ENCODE assay signal across 8 mouse cellular contexts in the genomic region with DNA sequence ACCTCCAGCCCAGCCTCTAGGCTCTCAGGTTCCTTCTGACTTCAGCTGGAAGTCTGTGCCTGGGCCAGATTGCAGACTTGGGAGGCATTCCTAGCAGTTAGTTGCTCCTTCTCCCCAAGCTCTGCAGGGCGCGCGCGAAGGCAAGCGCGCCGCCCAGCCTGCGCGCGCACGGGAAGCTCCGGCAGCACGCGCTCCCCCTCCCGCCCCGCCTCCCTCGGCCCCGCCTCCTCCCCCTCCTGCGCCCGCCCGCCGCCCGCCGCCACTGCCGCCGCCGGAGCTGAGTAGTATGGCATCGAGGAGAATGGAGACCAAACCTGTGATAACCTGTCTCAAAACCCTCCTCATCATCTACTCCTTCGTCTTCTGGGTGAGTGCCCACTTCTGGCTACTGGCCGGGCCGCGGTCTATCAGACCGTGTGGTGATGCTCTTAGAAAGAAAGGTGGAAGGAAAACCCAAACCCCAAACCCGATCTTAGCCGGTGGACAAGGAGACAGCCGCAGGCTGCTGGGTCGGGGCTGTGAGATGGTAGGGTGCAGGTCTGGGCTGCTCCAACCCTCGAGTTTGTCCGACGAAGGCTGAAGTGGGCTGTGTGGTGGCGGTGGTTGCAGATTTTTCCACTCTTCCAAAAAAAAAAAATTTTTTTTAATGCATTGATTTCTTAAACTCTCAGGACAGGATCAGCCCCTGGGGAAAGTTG. TPM values are rescaled to one million over a fixed set of nuclear protein-coding genes. Genes with fewer than 3 reads are reported as not detected.
DNase-seq lines count a peak whose midpoint lies in the region; ATAC-seq lines count a peak whose summit lies in the region.

A gene (plus strand): TSS at position 287 of the 698 bp plus-strand sequence.

- H3K4me2 ChIP-seq in hindbrain, embryonic 16.5 days (ENCODE audit: low read length) = peak within 1 kb of the TSS; percentile 56

- no peaks in the 10 kb centered on the region for H3K9me3 ChIP-seq in hindbrain, embryonic 16.5 days (ENCODE audit: control insufficient read depth, low read length)

- peak within 1 kb of the TSS; percentile 55 for H3K4me3 ChIP-seq in hindbrain, embryonic 16.5 days (ENCODE audit: low read length)

- DNase-seq in adrenal gland, postnatal 10 days = peak; percentile 72
- DNase-seq in embryo, embryonic 10 days (ENCODE audit: low spot score) = peak; percentile 58
- peak; percentile 57 for DNase-seq in gastrocnemius, postnatal 14 days
- peak; percentile 21 to 30 for DNase-seq in left cerebral cortex, adult 8-10 months (ENCODE audit: low spot score in 2 of 2)
- DNase-seq in lung, postnatal 4 days = peak; percentile 69 to 72
- DNase-seq in right cerebral cortex, adult 18-20 months = peak; percentile 48
- no peak for DNase-seq in T-cell, adult 2 months (ENCODE audit: low spot score)

- peak within 1 kb of the TSS; percentile 77 for H3K27ac ChIP-seq in hindbrain, embryonic 16.5 days (ENCODE audit: low read depth, low read length)

- 19% methylated on average over 35 of the region's 41 CpGs for WGBS in hindbrain, embryonic 16.5 days

- intact Hi-C loops in gastrocnemius, postnatal 14 days (cut with DNase I; ENCODE audit: low total_unique reads) = no loop called here

- H3K36me3 ChIP-seq in hindbrain, embryonic 16.5 days (ENCODE audit: control insufficient read depth, insufficient read depth, low read length) = no peaks in the 10 kb centered on the region

- H3K27me3 ChIP-seq in hindbrain, embryonic 16.5 days (replicated peaks; ENCODE audit: control insufficient read depth, insufficient read depth, low read length) = no peaks in the 10 kb centered on the region

- ATAC-seq in hindbrain, embryonic 16.5 days = peak; percentile 85

- H3K9ac ChIP-seq in hindbrain, embryonic 16.5 days (ENCODE audit: low read depth, low read length) = peak within 1 kb of the TSS; percentile 71

- no peaks in the 10 kb centered on the region for H3K4me1 ChIP-seq in hindbrain, embryonic 16.5 days (ENCODE audit: control insufficient read depth, insufficient read depth, low read depth, low read length)

RNA-seq across cellular contexts. Expression of the gene that starts here (rescaled TPM):
- total RNA-seq in adrenal gland, postnatal 10 days (2021) = 100 to 1,000 TPM in 1 of 2 experiments, 10 to 100 TPM in 1; 95.2 to 107 TPM
- total RNA-seq in gastrocnemius, postnatal 14 days (2021) = 100 to 1,000 TPM; 153 to 163 TPM
- polyA plus RNA-seq in hindbrain, embryonic 16.5 days (2015; fragmentation: Nextera tagmentation; extraction: Ambion mirVana) = 530 and 598 TPM in 2 replicates
- total RNA-seq in left cerebral cortex, adult 8-10 months (2022) = 1,000 to 10,000 TPM; 1,114 to 1,365 (median 1,299) TPM

Comparison
In these comparisons a context has a peak if more than half of its experiments do, and no peak if none do; other contexts are left out.
1. RNA of the gene that starts here (total RNA-seq): 1,114 to 1,365 TPM in left cerebral cortex, adult 8-10 months; 153 to 163 TPM in gastrocnemius, postnatal 14 days and 95.2 to 107 TPM in adrenal gland, postnatal 10 days; every median in the first group is over 4 times any median in the second.